Comparison of ENCODE assay signal across 27 mouse cellular contexts in the genomic region with DNA sequence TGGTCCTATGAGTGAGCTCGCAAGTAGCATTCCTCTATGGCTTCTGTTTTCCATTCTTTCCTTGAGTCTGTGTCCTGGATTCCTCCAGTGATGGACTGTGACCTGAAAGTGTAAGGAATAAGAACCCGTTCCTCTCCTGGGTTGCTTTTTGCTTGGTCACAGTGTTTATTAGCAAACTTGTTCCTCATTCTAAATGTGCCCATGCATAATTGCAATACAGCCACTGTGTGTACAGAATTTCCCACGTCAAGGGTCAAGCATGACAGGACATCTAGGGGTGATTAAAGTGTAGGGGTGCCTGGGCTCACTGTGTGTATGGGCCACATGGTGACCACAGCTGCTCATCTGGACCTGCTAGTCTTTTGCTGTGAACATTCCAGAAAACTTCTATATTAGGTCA. TPM values are rescaled to one million over a fixed set of nuclear protein-coding genes. Genes with fewer than 3 reads are reported as not detected.
DNase-seq lines count a peak whose midpoint lies in the region; ATAC-seq and TF ChIP-seq lines count a peak whose summit lies in the region.
"Had no signal": no experiment of that assay in that cellular context is flagged by ENCODE, and none has a peak within 500 bp of the region (broad histone marks: within the 10 kb centered on the region; RNA-seq: fewer than 3 reads in every experiment).

No protein-coding gene starts in this region.

- H3K4me3 ChIP-seq in intestine, postnatal 0 days (ENCODE audit: low read depth, low read length) = no peak overlapping the region
- H3K4me3 ChIP-seq in intestine, embryonic 16.5 days (ENCODE audit: low read length) = no peak overlapping the region
- no peak overlapping the region for H3K4me3 ChIP-seq in liver, postnatal 0 days (ENCODE audit: low read depth, low read length)
- H3K4me3 ChIP-seq in liver, embryonic 11.5 days (ENCODE audit: low read depth, low read length) = no peak overlapping the region
- H3K4me3 ChIP-seq in hindbrain, postnatal 0 days (ENCODE audit: low read length) = no peak overlapping the region
- H3K4me3 ChIP-seq in hindbrain, embryonic 16.5 days (ENCODE audit: low read length) = no peak overlapping the region
- H3K4me3 ChIP-seq: embryonic facial prominence, embryonic 13.5 days; embryonic facial prominence, embryonic 15.5 days; erythroblast, embryonic 14.5 days; forebrain, embryonic 10.5 days; forebrain, embryonic 12.5 days had no signal

- WGBS in intestine, postnatal 0 days = 85% methylated on average over 3 of the region's 3 CpGs
- 89% methylated on average over 3 of the region's 3 CpGs for WGBS in intestine, embryonic 16.5 days
- WGBS in liver, postnatal 0 days (ENCODE audit: insufficient replicate concordance) = 77% methylated on average over 3 of the region's 3 CpGs
- WGBS in liver, embryonic 11.5 days = 75% methylated on average over 3 of the region's 3 CpGs
- 92% methylated on average over 3 of the region's 3 CpGs for WGBS in hindbrain, postnatal 0 days
- WGBS in hindbrain, embryonic 16.5 days = 94% methylated on average over 3 of the region's 3 CpGs

- no peak for ATAC-seq in intestine, postnatal 0 days
- no peak for ATAC-seq in intestine, embryonic 16.5 days
- ATAC-seq in liver, postnatal 0 days = no peak
- ATAC-seq in liver, embryonic 11.5 days (replicated peaks; ENCODE audit: low FRiP score) = no peak
- peak; percentile 50 for ATAC-seq in monocyte, adult 5-6 weeks (replicated peaks; ENCODE audit: insufficient number of reproducible peaks, low FRiP score, low TSS enrichment, poor library complexity, severe bottlenecking)
- ATAC-seq in hindbrain, postnatal 0 days = no peak
- no peak for ATAC-seq in hindbrain, embryonic 16.5 days
- ATAC-seq: CD4-positive, CD25-positive, alpha-beta regulatory T cell, adult 4 months; forebrain, embryonic 14.5 days had no signal

- H3K9ac ChIP-seq in intestine, postnatal 0 days (ENCODE audit: low read depth, low read length) = no peak overlapping the region
- no peak overlapping the region for H3K9ac ChIP-seq in intestine, embryonic 16.5 days (ENCODE audit: low read depth, low read length)
- H3K9ac ChIP-seq in liver, postnatal 0 days (replicated peaks) = no peak overlapping the region
- no peak overlapping the region for H3K9ac ChIP-seq in liver, embryonic 11.5 days (ENCODE audit: low read depth, low read length)
- no peak overlapping the region for H3K9ac ChIP-seq in hindbrain, postnatal 0 days (replicated peaks; ENCODE audit: low read length)
- H3K9ac ChIP-seq in hindbrain, embryonic 16.5 days (ENCODE audit: low read depth, low read length) = no peak overlapping the region
- H3K9ac ChIP-seq: embryonic facial prominence, embryonic 13.5 days; embryonic facial prominence, embryonic 15.5 days; forebrain, embryonic 12.5 days had no signal

- no peak for DNase-seq in liver, postnatal 0 days
- DNase-seq in liver, embryonic 11.5 days (ENCODE audit: low spot score) = no peak
- DNase-seq in hindbrain, postnatal 0 days (ENCODE audit: low spot score) = no peak
- DNase-seq: adrenal gland, adult 2 months; adrenal gland, postnatal 10 days; adrenal gland, postnatal 25 days; B cell, adult 2 months; cerebellum, adult 11 months; cerebellum, adult 18-20 months; cerebellum, adult 8-10 months; cerebellum, adult 9-11 months; cerebellum, postnatal 14 days; cerebellum, postnatal 36 days; embryo, embryonic 11 days had no signal

- no peak for TF ChIP-seq EP300 in liver, postnatal 0 days (IDR thresholded peaks at IDR 0.05; ENCODE audit: low read depth)

- no peak for TF ChIP-seq CTCF in intestine, postnatal 0 days (IDR thresholded peaks at IDR 0.05; ENCODE audit: low read depth)
- no peak for TF ChIP-seq CTCF in liver, postnatal 0 days (IDR thresholded peaks at IDR 0.05; ENCODE audit: low read depth)
- TF ChIP-seq CTCF in hindbrain, postnatal 0 days (IDR thresholded peaks at IDR 0.05; ENCODE audit: low read depth) = no peak

- H3K36me3 ChIP-seq in intestine, postnatal 0 days (ENCODE audit: control insufficient read depth, insufficient read depth) = peaks cover 16% of the 10 kb centered on the region; the same call in 1 of the 2 replicates
- 0 out of 2 replicates have a peak, but pooled peaks cover 3% of the 10 kb centered on the region for H3K36me3 ChIP-seq in intestine, embryonic 16.5 days (ENCODE audit: control insufficient read depth, insufficient read depth, low read length)
- peaks cover 70% of the 10 kb centered on the region for H3K36me3 ChIP-seq in liver, postnatal 0 days (replicated peaks; ENCODE audit: insufficient read depth, low read length)
- no peaks in the 10 kb centered on the region for H3K36me3 ChIP-seq in liver, embryonic 11.5 days (ENCODE audit: control insufficient read depth, insufficient read depth, low read length)
- H3K36me3 ChIP-seq in hindbrain, postnatal 0 days (ENCODE audit: insufficient read depth, low read length) = no peaks in the 10 kb centered on the region
- H3K36me3 ChIP-seq in hindbrain, embryonic 16.5 days (ENCODE audit: control insufficient read depth, insufficient read depth, low read length) = no peaks in the 10 kb centered on the region
- H3K36me3 ChIP-seq: embryonic facial prominence, embryonic 15.5 days; forebrain, embryonic 10.5 days; forebrain, embryonic 12.5 days; G1E had no signal

- H3K4me2 ChIP-seq in intestine, postnatal 0 days (replicated peaks; ENCODE audit: low read depth) = no peak overlapping the region
- no peak overlapping the region for H3K4me2 ChIP-seq in intestine, embryonic 16.5 days (ENCODE audit: low read depth, low read length)
- no peak overlapping the region for H3K4me2 ChIP-seq in liver, postnatal 0 days (ENCODE audit: low read depth, low read length)
- no peak overlapping the region for H3K4me2 ChIP-seq in liver, embryonic 11.5 days
- no peak overlapping the region for H3K4me2 ChIP-seq in hindbrain, postnatal 0 days (ENCODE audit: low read depth, low read length)
- no peak overlapping the region for H3K4me2 ChIP-seq in hindbrain, embryonic 16.5 days (ENCODE audit: low read length)
- H3K4me2 ChIP-seq: embryonic facial prominence, embryonic 13.5 days; embryonic facial prominence, embryonic 15.5 days; forebrain, embryonic 12.5 days had no signal

- peaks cover 18% of the 10 kb centered on the region for H3K4me1 ChIP-seq in intestine, postnatal 0 days (replicated peaks; ENCODE audit: control insufficient read depth, insufficient read depth, low read length)
- peaks cover 51% of the 10 kb centered on the region for H3K4me1 ChIP-seq in intestine, embryonic 16.5 days (ENCODE audit: control insufficient read depth, insufficient read depth, low read length)
- peaks cover 21% of the 10 kb centered on the region for H3K4me1 ChIP-seq in liver, postnatal 0 days (ENCODE audit: insufficient read depth)
- no peaks in the 10 kb centered on the region for H3K4me1 ChIP-seq in liver, embryonic 11.5 days (replicated peaks; ENCODE audit: control insufficient read depth, insufficient read depth, low read length)
- 0 out of 2 replicates have a peak, but pooled peaks cover 8% of the 10 kb centered on the region for H3K4me1 ChIP-seq in hindbrain, postnatal 0 days (ENCODE audit: insufficient read depth, low read length)
- peaks cover 6% of the 10 kb centered on the region; the same call in 1 of the 2 replicates for H3K4me1 ChIP-seq in hindbrain, embryonic 16.5 days (ENCODE audit: control insufficient read depth, insufficient read depth, low read depth, low read length)

- no peaks in the 10 kb centered on the region for H3K27me3 ChIP-seq in intestine, postnatal 0 days (replicated peaks; ENCODE audit: control insufficient read depth, insufficient read depth, low read length)
- no peaks in the 10 kb centered on the region for H3K27me3 ChIP-seq in intestine, embryonic 16.5 days (replicated peaks; ENCODE audit: control insufficient read depth, insufficient read depth, low read length)
- H3K27me3 ChIP-seq in liver, postnatal 0 days (ENCODE audit: insufficient read depth, low read length) = no peaks in the 10 kb centered on the region
- H3K27me3 ChIP-seq in liver, embryonic 11.5 days (replicated peaks; ENCODE audit: control insufficient read depth, insufficient read depth, low read length) = no peaks in the 10 kb centered on the region; the same call in 1 of the 2 replicates
- H3K27me3 ChIP-seq in hindbrain, postnatal 0 days (ENCODE audit: insufficient read depth, low read length) = no peaks in the 10 kb centered on the region
- H3K27me3 ChIP-seq in hindbrain, embryonic 16.5 days (replicated peaks; ENCODE audit: control insufficient read depth, insufficient read depth, low read length) = no peaks in the 10 kb centered on the region; the same call in 1 of the 2 replicates
- H3K27me3 ChIP-seq: CH12.LX; embryonic facial prominence, embryonic 13.5 days; embryonic facial prominence, embryonic 15.5 days had no signal

- peak overlapping the region; percentile 41 for H3K27ac ChIP-seq in intestine, postnatal 0 days (ENCODE audit: low read depth, low read length)
- no peak overlapping the region for H3K27ac ChIP-seq in intestine, embryonic 16.5 days (ENCODE audit: low read length)
- H3K27ac ChIP-seq in liver, postnatal 0 days (ENCODE audit: low read depth) = peak overlapping the region; percentile 82
- H3K27ac ChIP-seq in liver, embryonic 11.5 days (ENCODE audit: low read depth, low read length) = no peak overlapping the region
- no peak overlapping the region for H3K27ac ChIP-seq in hindbrain, postnatal 0 days
- no peak overlapping the region for H3K27ac ChIP-seq in hindbrain, embryonic 16.5 days (ENCODE audit: low read depth, low read length)
- H3K27ac ChIP-seq: embryonic facial prominence, embryonic 13.5 days; embryonic facial prominence, embryonic 15.5 days; forebrain, embryonic 10.5 days; forebrain, embryonic 12.5 days had no signal

- no peaks in the 10 kb centered on the region for H3K9me3 ChIP-seq in intestine, postnatal 0 days (ENCODE audit: control insufficient read depth)
- no peaks in the 10 kb centered on the region for H3K9me3 ChIP-seq in intestine, embryonic 16.5 days (ENCODE audit: control insufficient read depth, low read length)
- no peaks in the 10 kb centered on the region for H3K9me3 ChIP-seq in liver, postnatal 0 days (ENCODE audit: low read length)
- no peaks in the 10 kb centered on the region for H3K9me3 ChIP-seq in liver, embryonic 11.5 days (ENCODE audit: control insufficient read depth, low read length)
- H3K9me3 ChIP-seq in hindbrain, postnatal 0 days (ENCODE audit: low read length) = no peaks in the 10 kb centered on the region
- no peaks in the 10 kb centered on the region for H3K9me3 ChIP-seq in hindbrain, embryonic 16.5 days (ENCODE audit: control insufficient read depth, low read length)
- H3K9me3 ChIP-seq: embryonic facial prominence, embryonic 13.5 days; embryonic facial prominence, embryonic 15.5 days; forebrain, embryonic 10.5 days; forebrain, embryonic 12.5 days; G1E had no signal

RNA-seq across cellular contexts. Expression of a gene that starts 28.0 kb away (rescaled TPM):
- 184 and 199 TPM in 2 replicates for polyA plus RNA-seq in intestine, postnatal 0 days (2015; fragmentation: Nextera tagmentation; extraction: Ambion mirVana)
- polyA plus RNA-seq in intestine, embryonic 16.5 days (2015; fragmentation: Nextera tagmentation; extraction: Ambion mirVana) = 171 and 180 TPM in 2 replicates
- polyA plus RNA-seq in liver, postnatal 0 days (2015; fragmentation: Nextera tagmentation; extraction: Ambion mirVana) = 81.0 and 87.7 TPM in 2 replicates
- polyA plus RNA-seq in liver, embryonic 11.5 days (2014; fragmentation: Nextera tagmentation; extraction: Ambion mirVana) = 16.5 and 16.9 TPM in 2 replicates
- 197 to 239 TPM (median 203 TPM) in 3 replicates for total RNA-seq in monocyte, adult 5-6 weeks (2017)
- total RNA-seq in hindbrain, postnatal 0 days (2014; rRNA removed) = 12.4 and 14.2 TPM in 2 replicates
- polyA plus RNA-seq in hindbrain, postnatal 0 days (2015; fragmentation: Nextera tagmentation; extraction: Ambion mirVana) = 21.8 and 25.1 TPM in 2 replicates
- polyA plus RNA-seq in hindbrain, embryonic 16.5 days (2015; fragmentation: Nextera tagmentation; extraction: Ambion mirVana) = 24.5 and 26.8 TPM in 2 replicates

Comparison
In these comparisons a context has a peak if more than half of its experiments do, and no peak if none do; other contexts are left out.
1. H3K27ac ChIP-seq: peak in intestine, postnatal 0 days (single experiment) and liver, postnatal 0 days (single experiment); none in intestine, embryonic 16.5 days (single experiment), liver, embryonic 11.5 days (single experiment), hindbrain, postnatal 0 days (single experiment) and hindbrain, embryonic 16.5 days (single experiment).